In genomic region chr5:21528068-21528842, GRCm38 (mm10) we compare ENCODE assay signal across 11 mouse cellular contexts. TPM values are rescaled to one million over a fixed set of nuclear protein-coding genes. Genes with fewer than 3 reads are reported as not detected.
DNase-seq lines count a peak whose midpoint lies in the region; ATAC-seq lines count a peak whose summit lies in the region.
"Had no signal": no experiment of that assay in that cellular context is flagged by ENCODE, and none has a peak within 500 bp of the region (broad histone marks: within the 10 kb centered on the region; RNA-seq: fewer than 3 reads in every experiment).

No protein-coding gene starts in this region.

- H3K4me3 ChIP-seq in neural tube, embryonic 11.5 days (ENCODE audit: low read depth, low read length), result no peak overlapping the region
- H3K4me3 ChIP-seq: embryonic facial prominence, embryonic 12.5 days had no signal

- peak; percentile 72 for ATAC-seq in neural tube, embryonic 11.5 days (ENCODE audit: insufficient read depth, low FRiP score, low TSS enrichment)
- ATAC-seq: midbrain, embryonic 16.5 days had no signal

- H3K4me1 ChIP-seq in neural tube, embryonic 11.5 days (ENCODE audit: control insufficient read depth, insufficient read depth, low read length), result no peaks in the 10 kb centered on the region; the same call in 1 of the 2 replicates
- H3K4me1 ChIP-seq: embryonic facial prominence, embryonic 12.5 days had no signal

- H3K9me3 ChIP-seq in neural tube, embryonic 11.5 days (ENCODE audit: control insufficient read depth, low read length), result no peaks in the 10 kb centered on the region
- H3K9me3 ChIP-seq: embryonic facial prominence, embryonic 12.5 days had no signal

- H3K27ac ChIP-seq in neural tube, embryonic 11.5 days (ENCODE audit: low read depth, low read length), result no peak overlapping the region
- H3K27ac ChIP-seq: embryonic facial prominence, embryonic 12.5 days had no signal

- no peak overlapping the region for H3K4me2 ChIP-seq in neural tube, embryonic 11.5 days (ENCODE audit: low read depth)
- H3K4me2 ChIP-seq: embryonic facial prominence, embryonic 12.5 days had no signal

- DNase-seq in neural tube, embryonic 11.5 days (ENCODE audit: low spot score), result peak; percentile 18
- DNase-seq in neural tube, embryonic 10.5 days (ENCODE audit: extremely low spot score, low spot score), result no peak
- DNase-seq in heart, adult 9 months (ENCODE audit: low spot score in 2 of 2), result peak; percentile 62 to 65
- DNase-seq in kidney, postnatal 14 days, result peak; percentile 59
- DNase-seq in right cerebral cortex, postnatal 10 days (ENCODE audit: low spot score in 2 of 2), result no peak
- no peak for DNase-seq in adrenal gland, adult 8-10 months
- DNase-seq in testis, postnatal 14 days (ENCODE audit: low spot score), result no peak
- DNase-seq: adrenal gland, postnatal 14 days; layer of hippocampus, adult 9-11 months had no signal

- no peak overlapping the region for H3K9ac ChIP-seq in neural tube, embryonic 11.5 days (ENCODE audit: low read length)
- H3K9ac ChIP-seq: embryonic facial prominence, embryonic 12.5 days had no signal

- no peaks in the 10 kb centered on the region for H3K36me3 ChIP-seq in neural tube, embryonic 11.5 days (ENCODE audit: control insufficient read depth, insufficient read depth, low read length)
- H3K36me3 ChIP-seq: embryonic facial prominence, embryonic 12.5 days had no signal

- 71% methylated on average over 15 of the region's 15 CpGs for WGBS in neural tube, embryonic 11.5 days

- H3K27me3 ChIP-seq in neural tube, embryonic 11.5 days (ENCODE audit: control insufficient read depth, insufficient read depth, low read length), result no peaks in the 10 kb centered on the region
- H3K27me3 ChIP-seq: embryonic facial prominence, embryonic 12.5 days had no signal

RNA-seq across cellular contexts. Expression of gene Lrrc17, which starts 15.1 kb away (rescaled TPM):
- 8.3 and 12.9 TPM in 2 replicates for polyA plus RNA-seq in neural tube, embryonic 11.5 days (2014; fragmentation: Nextera tagmentation; extraction: Ambion mirVana)
- 1 to 10 TPM; 3.5 to 5.0 (median 3.9) TPM for total RNA-seq in adrenal gland, adult 8-10 months (2022)

Comparison
In these comparisons a context has a peak if more than half of its experiments do, and no peak if none do; other contexts are left out.
1. DNase-seq: peak in neural tube, embryonic 11.5 days (single experiment), heart, adult 9 months (2 of 2) and kidney, postnatal 14 days (single experiment); none in neural tube, embryonic 10.5 days (single experiment), right cerebral cortex, postnatal 10 days (0 of 2), adrenal gland, adult 8-10 months (single experiment) and testis, postnatal 14 days (single experiment).